Mouse (Mus musculus) E14TG2a.4 (cell line): ENCODE measurements around the gene Plk5.

Source experiments
- H3K27me3 ChIP-seq: 2 replicates; pipeline ENCODE4 v1.6.1; 2014; ENCODE audit warnings: low read length, control low read depth; ENCODE audit not compliant: insufficient read depth
- H3K36me3 ChIP-seq: 2 replicates; pipeline ENCODE4 v1.6.1; 2014; ENCODE audit warnings: low read length, control low read depth; ENCODE audit not compliant: insufficient read depth
- H3K4me1 ChIP-seq: replicated peaks from 2 replicates; pipeline ENCODE4 v1.6.1; 2014; ENCODE audit warnings: low read depth, low read length, control low read depth
- H3K4me3 ChIP-seq: replicated peaks from 2 replicates; pipeline ENCODE4 v1.5.1; 2014; ENCODE audit warnings: mild to moderate bottlenecking, low read length
- H3K9me3 ChIP-seq: 2 replicates; pipeline ENCODE4 v1.6.1; 2014; ENCODE audit warnings: low read length, control low read depth
- CTCF ChIP-seq: conservative IDR thresholded peaks from 2 replicates; pipeline ENCODE4 v1.5.1; 2014; ENCODE audit warnings: low read length
- NANOG ChIP-seq: IDR thresholded peaks from 2 replicates; pipeline ENCODE4 v1.6.1; 2014; ENCODE audit warnings: borderline replicate concordance, low read length, mixed read lengths
- POU5F1 ChIP-seq: IDR thresholded peaks from 2 replicates; pipeline ENCODE4 v1.6.1; 2014; ENCODE audit warnings: low read length, borderline replicate concordance

Plk5 gene

GRCm38 (mm10) chr10:80365736-80366135 lies 9.5 kb downstream of the Plk5 start:
- TF ChIP-seq NANOG (no peak), POU5F1 (no peak), CTCF (no peak)

GRCm38 (mm10) chr10:80367954-80368353 lies 11.7 kb downstream of the Plk5 start:
- TF ChIP-seq NANOG, result no peak
- H3K27me3 ChIP-seq, result peaks cover 54% of the 10 kb centered on the region
- H3K4me1 ChIP-seq, result peaks cover 40% of the 10 kb centered on the region
- H3K36me3 ChIP-seq, result no peaks in the 10 kb centered on the region
- H3K9me3 ChIP-seq, result peaks cover 3% of the 10 kb centered on the region; the same call in 1 of the 2 replicates
- H3K4me3 ChIP-seq, result no peak overlapping the region

More at GRCm38 (mm10) chr10:80365736-80366135, 9.5 kb downstream of the Plk5 start:
- peaks cover 3% of the 10 kb centered on the region; the same call in 1 of the 2 replicates for H3K9me3 ChIP-seq
- peaks cover 23% of the 10 kb centered on the region; the same call in 1 of the 2 replicates for H3K4me1 ChIP-seq
- no peaks in the 10 kb centered on the region for H3K36me3 ChIP-seq
- H3K27me3 ChIP-seq, result peaks cover 51% of the 10 kb centered on the region
- H3K4me3 ChIP-seq, result no peak overlapping the region

DNA sequence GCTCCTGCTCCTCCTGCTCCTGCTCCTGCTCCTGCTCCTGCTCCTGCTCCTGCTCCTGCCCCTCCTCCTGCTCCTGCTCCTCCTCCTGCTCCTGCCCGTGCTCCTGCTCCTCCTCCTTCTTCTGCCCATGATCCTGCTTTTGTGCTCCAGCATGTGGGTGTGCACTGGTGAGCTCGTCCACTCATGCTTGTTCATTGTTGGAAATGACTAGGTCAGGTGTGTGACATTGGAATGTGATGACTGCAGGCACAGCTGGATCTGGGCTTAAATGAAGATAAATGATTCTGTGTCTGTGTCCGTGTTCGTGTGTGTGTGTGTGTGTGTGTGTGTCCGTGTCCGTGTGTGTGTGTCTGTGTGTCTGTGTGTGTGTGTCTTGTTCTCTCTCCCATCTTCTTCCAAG lies 12.1 kb downstream of the Plk5 start:
- H3K27me3 ChIP-seq, result peaks cover 56% of the 10 kb centered on the region
- H3K4me3 ChIP-seq, result no peak overlapping the region
- H3K36me3 ChIP-seq, result no peaks in the 10 kb centered on the region
- peaks cover 40% of the 10 kb centered on the region for H3K4me1 ChIP-seq
- TF ChIP-seq NANOG, result no peak
- no peak for TF ChIP-seq CTCF
- TF ChIP-seq POU5F1, result no peak
- peaks cover 3% of the 10 kb centered on the region; the same call in 1 of the 2 replicates for H3K9me3 ChIP-seq

DNA sequence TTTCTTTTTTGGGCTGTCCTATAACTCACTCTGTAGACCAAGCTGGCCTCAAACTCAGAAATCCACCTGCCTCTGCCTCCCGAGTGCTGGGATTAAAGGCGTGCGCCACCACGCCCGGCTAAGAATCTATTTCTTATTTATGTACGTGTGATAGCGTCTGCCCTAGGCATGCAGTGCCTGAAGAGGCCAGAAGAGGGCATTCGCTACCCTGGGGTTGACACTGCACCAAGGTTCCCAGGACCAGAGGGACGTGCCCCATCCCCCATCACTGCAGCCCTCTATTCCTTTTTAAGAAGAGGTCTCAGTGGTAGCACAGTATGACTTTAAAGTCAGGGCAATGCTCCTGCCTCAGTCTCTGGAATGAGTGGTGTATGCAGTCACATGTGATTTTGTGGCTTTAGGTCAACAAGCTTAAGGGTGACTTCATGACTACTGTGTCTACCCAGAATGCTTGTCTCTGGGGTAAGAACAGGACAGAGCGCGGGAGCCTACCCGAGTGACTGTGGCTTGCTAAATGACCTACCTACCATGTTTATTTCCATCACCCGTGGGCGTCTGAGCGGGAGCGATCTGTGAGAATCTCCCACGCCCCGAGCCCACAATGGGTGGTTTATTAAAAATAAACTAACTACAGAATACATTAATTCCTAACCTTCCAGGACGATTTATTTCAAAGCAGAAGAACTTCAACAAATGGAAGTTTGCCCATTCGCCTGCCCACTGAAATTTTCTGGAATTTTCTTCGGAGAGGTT lies 13.9 kb downstream of the Plk5 start:
- H3K36me3 ChIP-seq, result no peaks in the 10 kb centered on the region
- H3K4me3 ChIP-seq, result no peak overlapping the region; the same call in 1 of the 2 replicates
- peaks cover 40% of the 10 kb centered on the region for H3K4me1 ChIP-seq
- peaks cover 3% of the 10 kb centered on the region; the same call in 1 of the 2 replicates for H3K9me3 ChIP-seq
- TF ChIP-seq CTCF (peak; percentile 57), POU5F1 (no peak)
- H3K27me3 ChIP-seq, result peaks cover 42% of the 10 kb centered on the region

DNA sequence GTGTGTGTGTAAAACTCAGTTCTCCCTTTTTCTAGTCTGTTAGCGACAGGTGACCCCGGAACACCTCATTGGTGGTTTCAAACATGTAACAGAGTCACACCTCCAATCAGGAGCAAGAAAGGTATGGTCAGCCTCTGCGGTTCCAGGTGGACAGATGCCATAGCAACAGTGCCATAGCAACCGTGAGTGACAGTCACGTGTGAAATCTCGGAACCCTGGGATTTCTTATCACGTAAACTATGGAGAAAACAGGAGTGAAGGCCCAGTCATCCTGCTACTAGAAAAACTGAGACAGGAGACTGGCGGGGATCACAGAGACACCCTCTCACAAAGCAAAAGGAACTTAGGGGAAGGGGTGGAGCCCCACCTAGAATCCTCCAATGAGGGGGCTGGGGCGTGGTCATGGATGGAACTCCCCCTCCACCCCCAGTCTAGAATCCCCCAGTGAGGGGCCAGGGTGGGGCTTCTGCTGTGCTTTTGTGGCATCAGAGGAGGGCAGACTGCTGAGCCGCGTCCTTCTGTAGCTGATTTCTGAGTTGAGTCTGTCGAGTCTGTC lies 15.2 kb downstream of the Plk5 start:
- peaks cover 37% of the 10 kb centered on the region for H3K27me3 ChIP-seq
- no peak for TF ChIP-seq POU5F1
- TF ChIP-seq CTCF, result no peak
- no peak for TF ChIP-seq NANOG
- H3K4me3 ChIP-seq, result peak overlapping the region; percentile 46
- H3K9me3 ChIP-seq, result peaks cover 3% of the 10 kb centered on the region; the same call in 1 of the 2 replicates
- H3K4me1 ChIP-seq, result peaks cover 40% of the 10 kb centered on the region
- H3K36me3 ChIP-seq, result no peaks in the 10 kb centered on the region

- Histone ChIP-seq H3K9me3 (peaks cover 3% of the 10 kb centered on the region; the same call in 1 of the 2 replicates), H3K36me3 (no peaks in the 10 kb centered on the region), H3K4me1 (peaks cover 37% of the 10 kb centered on the region), H3K4me3 (0 out of 2 replicates have a peak overlapping the region, but pooled peaks have one; percentile 46), H3K27me3 (peaks cover 37% of the 10 kb centered on the region)
- TF ChIP-seq POU5F1, result no peak
- no peak for TF ChIP-seq CTCF
- no peak for TF ChIP-seq NANOG
Observed at GRCm38 (mm10) chr10:80371983-80372382, 15.7 kb downstream of the Plk5 start.

GRCm38 (mm10) chr10:80372706-80373105 lies 16.4 kb downstream of the Plk5 start:
- Histone ChIP-seq H3K27me3 (peaks cover 30% of the 10 kb centered on the region), H3K4me3 (0 out of 2 replicates have a peak overlapping the region, but pooled peaks have one; percentile 1), H3K9me3 (peaks cover 3% of the 10 kb centered on the region; the same call in 1 of the 2 replicates), H3K36me3 (no peaks in the 10 kb centered on the region), H3K4me1 (peaks cover 33% of the 10 kb centered on the region)
- TF ChIP-seq NANOG (no peak), POU5F1 (no peak), CTCF (no peak)

GRCm38 (mm10) chr10:80374063-80374462 lies 17.8 kb downstream of the Plk5 start:
- H3K9me3 ChIP-seq, result no peaks in the 10 kb centered on the region
- TF ChIP-seq NANOG, result no peak
- peak; percentile 60 for TF ChIP-seq CTCF
- TF ChIP-seq POU5F1, result no peak
- no peaks in the 10 kb centered on the region for H3K36me3 ChIP-seq
- H3K4me3 ChIP-seq, result no peak overlapping the region
- peaks cover 38% of the 10 kb centered on the region for H3K4me1 ChIP-seq
- peaks cover 20% of the 10 kb centered on the region for H3K27me3 ChIP-seq
